Mouse (Mus musculus): Measurements from ENCODE around the gene Vmn1r131.
"Not testable (repeated sequence)": the region's sequence is repeated elsewhere in the genome, so short reads cannot be mapped to it uniquely, and the experiment has no call there.

Gene Vmn1r131

DNA sequence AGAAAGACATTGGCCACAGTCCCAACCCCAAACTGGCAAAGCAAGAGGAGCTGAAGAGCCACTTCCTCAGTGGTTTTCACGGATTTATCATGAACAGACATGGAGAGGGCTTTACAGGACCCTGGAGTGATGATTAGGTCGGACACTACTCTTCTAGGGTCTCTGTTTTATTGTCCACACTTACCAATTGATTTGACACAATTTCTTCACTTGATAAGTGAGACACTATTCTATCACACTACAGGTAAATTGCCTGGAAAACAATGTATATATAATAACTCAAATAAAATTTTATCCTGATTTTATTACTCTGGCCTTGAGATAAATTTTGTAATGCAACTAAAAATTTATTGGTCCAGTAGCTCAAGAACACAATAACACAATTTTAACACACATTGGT, at the start of gene Vmn1r131:
Gene Vmn1r131, minus strand, starts transcription at position 101 of the 400 bp plus-strand sequence.
- not testable (repeated sequence) for DNase-seq (ENCODE audit: low read depth, low spot score)

DNA sequence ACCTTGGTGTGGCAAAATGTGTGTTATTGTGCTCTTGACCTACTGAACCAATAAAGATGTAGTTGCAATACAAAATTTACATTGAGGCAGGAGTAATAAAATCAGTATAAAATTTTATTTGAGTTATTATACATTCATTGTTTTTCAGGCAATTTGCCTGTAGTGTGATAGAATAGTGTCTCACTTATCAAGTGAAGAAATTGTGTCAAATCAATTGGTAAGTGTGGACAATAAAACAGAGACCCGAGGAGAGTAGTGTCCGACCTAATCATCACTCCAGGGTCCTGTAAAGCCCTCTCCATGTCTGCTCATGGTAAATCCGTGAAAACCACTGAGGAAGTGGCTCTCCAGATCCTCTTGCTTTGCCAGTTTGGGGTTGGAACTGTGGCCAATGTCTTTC, 34.4 kb downstream of the Vmn1r131 start, which contains the start of gene Vmn1r130:
Gene Vmn1r130, plus strand, starts transcription at position 301 of the 400 bp plus-strand sequence.
- not testable (repeated sequence) for DNase-seq (ENCODE audit: low read depth, low spot score)
